Mouse (Mus musculus): ENCODE data around the gene Trex1.
A peak's percentile ranks its signal among the peaks of the same experiment; 100 is the strongest.

Gene Trex1

DNA sequence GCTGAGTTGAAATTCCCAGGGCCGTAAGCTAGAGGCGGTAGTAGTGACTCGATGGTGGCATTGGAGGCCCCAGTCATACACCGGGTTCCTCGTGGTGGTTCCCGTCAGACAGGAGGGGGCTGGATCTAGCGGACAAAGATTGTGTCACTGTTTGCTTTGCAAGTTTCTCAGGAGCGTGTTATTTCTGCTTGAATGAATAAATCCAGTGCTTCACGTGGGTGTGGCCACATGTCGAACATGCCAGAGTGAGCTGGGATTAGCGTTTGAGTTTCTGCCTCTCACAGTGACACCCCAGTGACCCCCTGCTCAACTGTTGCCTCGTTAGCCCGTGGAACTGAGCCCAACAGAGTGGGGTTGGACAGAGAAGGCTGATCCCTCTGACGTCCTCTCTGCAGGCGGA, 30.9 kb upstream of the Trex1 start:
- DNase-seq (ENCODE audit: extremely low spot score, low spot score): no peak

DNA sequence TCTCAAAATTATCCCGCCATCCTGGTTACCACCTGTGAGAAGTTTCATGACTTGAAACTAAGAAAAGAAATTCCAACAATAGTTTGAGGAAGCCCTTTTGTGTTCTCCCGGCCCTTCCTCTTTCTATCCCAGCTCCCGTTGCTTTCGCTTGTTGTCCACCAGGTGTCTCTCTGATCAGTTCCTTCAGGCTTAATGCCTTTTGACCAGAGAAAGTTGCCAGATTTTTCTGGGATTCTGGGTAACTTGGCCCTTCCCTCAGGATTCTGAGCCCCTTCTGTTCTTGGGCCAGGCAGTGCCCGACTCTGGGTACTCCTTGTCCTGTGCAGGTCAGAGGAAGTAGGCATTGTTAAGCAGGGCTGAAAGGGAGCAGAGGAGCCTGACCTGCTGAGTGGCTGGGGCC, 28.5 kb upstream of the Trex1 start:
- no peak for DNase-seq (ENCODE audit: extremely low spot score, low spot score)

DNA sequence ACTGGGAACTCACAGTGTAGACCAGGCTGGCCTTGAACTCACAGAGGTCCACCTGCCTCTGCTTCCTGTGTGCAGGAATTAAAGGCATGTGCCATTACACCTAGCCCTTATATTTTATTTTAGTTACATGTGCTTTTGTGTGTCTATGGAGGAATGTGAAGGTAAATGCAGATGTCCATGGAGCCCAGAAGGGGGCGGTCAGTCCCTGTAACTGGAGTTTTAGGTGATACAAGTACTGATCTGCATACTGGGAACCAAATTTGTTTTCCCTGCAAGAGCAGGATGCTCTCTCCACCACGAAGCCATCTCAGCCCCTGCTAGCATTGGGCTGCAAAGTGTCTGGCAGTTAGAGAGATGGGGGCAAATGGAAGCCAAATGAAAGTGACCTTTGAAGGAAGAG, 25.4 kb upstream of the Trex1 start:
- DNase-seq (ENCODE audit: extremely low spot score, low spot score): no peak

DNA sequence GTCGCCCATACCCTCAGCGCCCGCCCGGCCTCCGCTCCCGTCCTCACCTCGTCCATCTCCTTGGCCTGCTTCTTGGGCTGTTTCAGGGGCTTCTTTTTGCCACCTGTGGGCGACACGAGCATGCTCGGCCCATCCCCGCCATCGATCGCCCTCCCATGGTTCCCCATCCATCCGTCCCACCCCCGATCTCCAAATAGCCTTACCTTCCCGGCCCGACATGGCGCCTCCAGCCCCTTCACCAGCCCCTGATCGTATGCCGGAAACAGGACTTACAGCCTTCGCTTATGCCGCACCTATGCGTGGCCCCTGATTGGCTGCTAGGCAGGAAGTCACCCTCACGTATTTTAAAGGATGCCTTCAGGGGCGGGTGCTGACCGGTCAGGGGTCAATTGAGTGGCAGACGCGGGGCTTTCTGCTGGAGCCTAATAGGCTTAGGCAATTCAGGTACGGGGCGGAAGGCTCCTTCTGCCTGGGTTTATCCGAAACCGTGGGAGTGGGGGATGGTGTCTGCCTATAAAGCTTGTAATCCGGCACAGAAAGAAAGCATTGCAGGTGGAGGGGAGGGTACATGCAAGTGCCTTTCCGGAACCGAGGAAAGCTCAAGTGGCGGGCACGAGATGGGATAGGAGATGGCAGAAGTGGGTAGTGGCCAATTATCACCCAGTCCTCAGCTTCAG, 22.7 kb upstream of the Trex1 start, which contains the start of the genes Ccdc51 and Tma7:
Ccdc51 (plus strand) TSS at position 370 of the 677 bp plus-strand sequence.
Tma7 (minus strand) TSS at position 464 of the 677 bp plus-strand sequence.
- DNase-seq (ENCODE audit: extremely low spot score, low spot score): peak; percentile 84

DNA sequence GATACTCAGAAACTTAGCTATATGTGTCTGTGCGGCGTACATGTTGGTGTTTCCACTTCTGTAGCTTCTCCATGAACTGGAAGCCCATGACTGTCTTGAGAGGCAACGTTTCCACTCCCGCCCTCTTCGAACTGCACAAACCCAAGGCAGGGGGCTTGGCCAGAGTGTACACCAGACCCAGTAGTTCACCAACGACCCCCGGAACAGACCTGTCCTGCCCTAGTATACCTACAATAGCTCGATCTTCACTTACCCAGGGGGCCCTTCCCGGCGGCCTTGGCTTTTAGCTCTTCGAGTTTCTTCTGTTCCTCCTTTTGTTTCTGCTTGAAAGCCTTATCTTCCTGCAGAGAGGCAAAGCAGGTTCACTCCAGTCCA, 22.2 kb upstream of the Trex1 start:
- DNase-seq (ENCODE audit: extremely low spot score, low spot score): no peak

DNA sequence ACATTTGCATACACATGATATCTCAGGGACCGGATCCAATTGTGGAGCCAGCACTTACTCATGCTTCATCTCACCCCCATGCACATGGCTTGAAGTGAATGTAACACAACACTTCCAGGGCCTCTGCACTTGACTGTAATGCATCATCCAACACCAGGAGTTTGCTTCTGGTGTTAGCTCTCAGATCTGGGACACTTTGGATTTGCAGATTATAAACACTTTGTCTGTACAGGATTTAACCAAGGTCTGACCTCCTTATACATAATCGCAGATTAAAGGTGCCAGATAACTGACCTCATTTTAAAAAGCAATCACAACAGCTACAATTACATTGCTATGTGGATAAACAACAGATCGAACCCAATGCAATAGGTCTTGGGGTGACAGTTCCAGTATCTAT, 21.0 kb upstream of the Trex1 start:
- DNase-seq (ENCODE audit: extremely low spot score, low spot score): no peak

DNA sequence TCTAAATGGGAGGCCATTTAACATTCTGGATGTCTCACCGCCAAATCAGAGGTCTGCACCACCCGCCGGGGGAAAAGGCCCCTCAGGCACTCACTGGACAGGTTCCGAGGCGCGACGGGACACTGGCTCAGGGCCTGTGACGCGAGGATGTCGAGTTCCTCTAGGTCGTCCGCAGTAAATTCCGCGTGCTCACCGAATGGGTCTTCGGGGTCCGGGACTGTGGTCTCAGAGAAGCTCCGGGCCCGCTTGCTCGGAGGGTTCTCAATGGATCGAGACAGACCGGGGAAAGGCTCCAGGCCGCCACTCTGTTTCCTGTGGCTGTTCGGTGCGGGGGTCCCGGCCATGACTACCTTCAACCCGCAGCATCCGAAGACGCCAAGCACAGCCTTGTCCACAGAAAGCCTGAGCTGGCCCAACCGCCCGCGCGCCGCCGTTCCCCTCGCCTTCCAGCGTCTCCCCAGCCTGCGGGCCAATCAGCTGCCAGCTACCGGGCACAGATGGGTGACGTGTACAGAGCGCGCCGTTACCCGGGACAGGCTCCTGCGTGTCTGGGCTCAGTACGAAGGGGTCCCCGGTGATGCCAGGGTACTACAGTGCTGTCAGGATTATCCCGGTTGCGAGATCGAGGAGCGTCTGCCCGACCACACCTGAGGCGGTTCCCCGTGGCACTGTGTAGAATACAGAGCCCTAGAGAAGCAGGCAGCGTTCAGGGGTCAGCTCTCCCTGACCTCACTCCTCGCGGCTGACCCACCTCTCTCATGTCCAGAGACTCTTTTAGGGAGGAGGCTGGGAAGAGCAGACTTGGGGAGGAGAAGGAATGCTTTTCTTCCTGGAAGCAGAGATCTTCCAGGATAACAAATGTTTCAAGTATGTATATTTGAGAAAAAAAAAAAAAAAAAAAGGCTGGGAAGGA, 14.4 kb upstream of the Trex1 start, which contains the start of gene Atrip:
Atrip (minus strand) TSS at position 464 of the 913 bp plus-strand sequence.
- DNase-seq (ENCODE audit: extremely low spot score, low spot score): peak; percentile 92

DNA sequence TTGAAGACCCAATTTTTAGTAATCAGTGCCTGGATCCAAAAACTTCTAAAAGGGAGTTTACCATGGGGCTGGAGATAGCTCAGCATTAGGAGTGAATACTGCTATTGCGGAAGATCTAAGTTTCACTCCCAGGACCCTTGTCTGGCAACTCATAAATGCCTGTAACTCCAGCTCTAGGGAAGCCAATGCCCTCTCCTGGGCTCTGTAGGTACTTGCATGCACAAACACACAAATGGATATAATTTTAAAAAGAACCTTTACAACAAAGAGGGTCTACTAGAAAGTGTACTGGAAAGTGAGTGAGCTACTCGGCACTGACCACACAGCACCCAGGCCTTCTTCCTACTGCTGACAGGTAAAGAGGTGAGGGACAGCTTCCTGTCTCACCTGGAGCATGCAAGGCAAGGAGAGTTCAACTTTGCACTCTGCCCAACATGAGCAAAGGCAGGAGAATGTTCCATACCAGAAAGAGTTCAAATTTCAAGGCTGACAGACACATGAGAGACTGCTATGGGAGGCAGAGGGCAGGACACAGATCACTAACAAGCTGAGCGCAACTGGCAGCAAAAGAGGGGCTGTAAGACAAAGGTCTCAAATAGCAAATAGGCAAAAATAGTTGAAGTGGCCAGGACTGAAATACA, 8.7 kb upstream of the Trex1 start:
- no peak for DNase-seq (ENCODE audit: extremely low spot score, low spot score)

DNA sequence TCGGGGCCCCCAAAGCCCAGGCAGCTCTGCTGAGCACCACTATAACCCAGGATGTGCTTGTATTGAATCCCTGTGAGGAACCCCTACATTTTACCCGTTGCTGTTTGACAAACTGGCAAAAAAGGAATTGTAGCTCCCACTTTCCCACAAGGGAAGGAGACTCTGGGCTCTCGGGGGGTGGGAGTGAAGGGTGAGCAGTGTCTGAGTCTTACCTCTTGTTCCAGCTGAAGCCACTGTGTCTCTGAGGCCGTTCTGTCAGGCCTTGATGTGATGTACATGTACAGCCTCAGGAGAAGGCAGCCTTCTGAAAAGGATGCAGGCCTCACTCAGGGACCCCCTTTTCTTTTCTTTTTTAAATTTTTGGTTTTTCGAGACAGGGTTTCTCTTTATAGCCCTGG, 1.4 kb upstream of the Trex1 start:
- no peak for DNase-seq (ENCODE audit: extremely low spot score, low spot score)

DNA sequence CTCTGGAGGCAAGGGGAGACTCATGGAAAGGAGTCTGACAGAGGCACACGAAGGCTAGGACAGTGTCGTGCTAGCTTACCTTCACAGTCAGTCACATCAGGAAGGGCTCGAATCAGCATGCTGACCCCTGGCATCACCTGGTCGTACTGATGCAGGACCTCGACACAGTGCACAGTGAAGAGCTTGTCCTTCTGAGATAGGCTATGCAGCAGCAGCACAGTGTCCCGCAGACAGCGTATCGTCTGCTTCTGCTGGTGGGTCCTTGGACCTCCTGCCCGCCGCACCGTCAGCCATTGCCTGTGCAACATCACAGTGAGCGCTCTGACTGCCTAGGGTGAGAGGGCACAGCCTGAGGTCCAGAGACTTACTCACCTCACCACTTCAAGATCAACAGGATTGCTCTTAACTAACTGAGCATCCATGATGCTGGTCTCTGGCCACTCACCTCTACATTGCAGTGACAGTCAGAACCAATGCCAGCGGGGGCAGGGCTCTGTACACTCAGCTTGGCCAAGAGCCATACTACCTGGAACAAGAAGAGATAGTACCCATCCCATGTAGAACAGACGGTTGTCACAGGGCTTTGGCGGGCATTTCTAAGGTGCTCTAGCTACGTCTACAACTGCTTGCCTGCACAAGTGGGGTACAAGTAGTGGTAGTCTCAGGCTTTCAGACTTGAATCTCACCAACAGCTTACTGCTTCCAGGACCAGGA, 807 bp upstream of the Trex1 start:
- no peak for DNase-seq (ENCODE audit: extremely low spot score, low spot score)

DNA sequence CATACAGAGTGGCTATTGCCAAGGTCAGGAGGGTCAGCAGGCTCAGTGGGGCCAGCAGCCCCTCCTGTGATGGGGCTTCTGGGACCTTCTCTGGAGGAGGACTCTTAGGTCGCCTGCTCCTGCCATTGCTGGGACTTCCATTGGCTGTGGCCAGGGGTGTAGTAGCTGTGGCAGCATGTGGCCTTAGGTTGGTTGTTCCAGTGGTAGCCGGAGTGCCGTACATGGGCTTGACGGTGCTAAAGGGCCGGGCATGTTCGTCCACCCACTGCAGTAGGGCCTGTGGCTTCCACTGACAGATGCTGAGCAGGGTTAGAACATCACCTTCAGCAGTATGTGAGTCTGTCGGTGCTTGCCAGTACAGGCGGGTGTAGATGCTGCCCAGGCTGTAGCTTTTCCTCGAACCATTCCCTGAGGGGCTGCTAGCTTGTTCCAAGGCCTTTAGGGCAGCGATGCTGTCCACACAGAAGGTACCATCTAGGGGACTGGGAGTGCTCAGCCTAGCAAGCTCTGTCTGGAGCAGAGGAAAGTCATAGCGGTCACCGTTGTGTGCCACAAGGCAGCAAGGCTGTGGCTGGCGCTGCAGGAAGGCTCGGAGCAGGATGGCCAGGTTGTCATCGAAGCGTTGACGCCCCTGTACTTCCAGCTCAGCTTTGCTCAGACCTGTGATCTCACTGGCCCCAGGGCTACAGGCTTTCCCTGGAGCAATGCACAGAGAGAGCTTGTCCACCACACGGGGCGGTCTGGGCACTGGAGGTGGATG, 1.3 kb downstream of the Trex1 start:
- no peak for DNase-seq (ENCODE audit: extremely low spot score, low spot score)

DNA sequence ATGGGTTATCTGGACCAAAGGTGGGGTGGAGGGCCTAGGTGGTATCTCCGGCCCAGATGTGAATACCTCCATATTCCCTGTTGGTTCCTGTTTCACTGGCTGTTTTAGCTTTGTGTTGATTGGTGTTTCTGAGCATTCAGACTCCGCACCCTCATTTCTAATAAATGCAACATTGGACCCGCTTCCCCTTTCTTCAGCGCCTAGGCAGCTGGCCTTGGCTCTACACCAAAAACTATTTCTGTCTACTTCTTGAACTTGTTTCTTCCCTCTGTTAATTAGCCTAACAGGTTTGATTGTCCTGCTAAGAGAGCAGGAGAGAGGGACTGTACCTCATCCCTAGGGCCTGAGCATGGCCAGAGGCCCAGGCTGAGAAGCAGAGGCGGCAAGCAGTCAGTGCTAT, 2.0 kb downstream of the Trex1 start:
- DNase-seq (ENCODE audit: extremely low spot score, low spot score): no peak

DNA sequence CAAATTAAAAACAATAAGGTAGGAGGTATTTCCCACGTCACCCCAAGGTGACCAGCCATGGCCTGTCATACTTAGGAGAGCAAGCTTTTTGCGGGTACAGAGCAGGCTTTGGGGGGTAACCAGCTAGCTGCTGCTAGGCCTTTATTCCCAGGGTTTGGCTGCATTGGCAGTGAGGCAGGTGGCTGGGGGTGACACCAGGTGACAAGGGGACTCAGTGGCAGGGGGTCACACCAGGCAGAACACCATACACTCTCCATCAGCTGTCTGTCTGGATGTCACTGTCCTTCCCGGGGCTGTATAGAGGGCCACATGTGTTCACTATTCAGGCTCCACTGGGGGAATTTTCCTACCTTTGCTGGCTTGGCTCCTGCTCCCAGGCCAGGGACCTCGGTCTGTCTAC, 2.6 kb downstream of the Trex1 start:
- no peak for DNase-seq (ENCODE audit: extremely low spot score, low spot score)

DNA sequence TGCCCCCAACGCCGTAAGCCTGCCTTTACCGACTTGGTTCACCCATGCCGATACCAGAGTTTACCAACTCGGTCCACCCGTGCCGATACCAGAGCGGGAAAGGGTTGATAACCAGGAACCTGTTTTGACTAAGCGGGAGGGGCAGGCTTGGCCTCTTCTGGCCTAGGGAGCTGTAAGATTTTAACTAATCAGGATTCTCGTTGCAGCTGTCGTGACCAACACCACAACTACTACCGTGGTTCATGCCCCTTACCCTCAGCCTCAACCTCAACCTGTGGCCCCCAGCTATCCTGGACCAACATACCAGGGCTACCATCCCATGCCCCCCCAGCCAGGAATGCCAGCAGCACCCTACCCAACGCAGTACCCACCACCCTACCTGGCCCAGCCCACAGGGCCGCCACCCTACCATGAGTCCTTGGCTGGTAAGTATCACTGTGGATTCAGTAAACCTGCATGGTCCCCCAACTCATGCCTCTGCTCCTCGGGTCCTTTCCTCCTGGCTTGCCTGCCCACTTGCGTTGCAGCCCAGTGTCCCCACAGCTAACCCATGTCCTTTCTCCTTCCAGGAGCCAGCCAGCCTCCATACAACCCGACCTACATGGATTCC, 3.3 kb downstream of the Trex1 start:
- DNase-seq (ENCODE audit: extremely low spot score, low spot score): no peak

DNA sequence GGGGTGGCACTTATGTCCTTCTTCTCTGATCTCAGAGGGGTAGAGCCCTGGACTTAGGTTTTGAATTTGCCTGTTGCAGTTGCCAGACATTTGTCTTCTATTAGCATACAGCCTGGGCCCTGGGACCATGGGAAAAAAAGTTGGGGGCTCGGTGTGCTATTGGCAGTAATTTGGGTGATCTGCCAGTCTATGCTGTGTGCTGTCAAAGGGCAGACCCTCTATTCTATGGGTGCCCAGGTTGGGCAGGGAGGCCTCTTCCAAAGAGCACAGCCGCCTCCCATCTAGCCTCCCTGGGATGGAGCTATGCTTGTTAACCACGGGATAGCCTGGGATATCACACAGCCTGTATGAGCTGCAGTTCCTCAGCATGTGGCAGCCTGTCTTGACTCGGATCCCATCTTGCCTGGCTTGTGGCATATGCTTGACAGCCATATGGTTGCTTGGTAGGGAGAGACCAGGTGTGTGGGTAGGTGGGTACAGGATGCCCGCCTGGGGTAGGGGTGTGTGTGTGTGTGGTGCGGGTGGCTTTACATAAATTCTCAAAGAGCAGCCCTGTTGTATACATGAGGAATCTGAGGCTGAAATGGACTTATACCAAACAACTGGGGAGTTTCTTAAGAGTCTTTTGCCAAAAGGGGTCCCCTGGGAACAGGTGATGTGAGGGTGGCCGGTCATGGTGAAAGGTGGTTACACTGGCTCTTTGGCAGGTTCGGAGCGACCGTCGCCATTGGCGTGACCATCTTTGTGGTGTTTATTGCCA, 4.1 kb downstream of the Trex1 start:
- DNase-seq (ENCODE audit: extremely low spot score, low spot score): no peak

DNA sequence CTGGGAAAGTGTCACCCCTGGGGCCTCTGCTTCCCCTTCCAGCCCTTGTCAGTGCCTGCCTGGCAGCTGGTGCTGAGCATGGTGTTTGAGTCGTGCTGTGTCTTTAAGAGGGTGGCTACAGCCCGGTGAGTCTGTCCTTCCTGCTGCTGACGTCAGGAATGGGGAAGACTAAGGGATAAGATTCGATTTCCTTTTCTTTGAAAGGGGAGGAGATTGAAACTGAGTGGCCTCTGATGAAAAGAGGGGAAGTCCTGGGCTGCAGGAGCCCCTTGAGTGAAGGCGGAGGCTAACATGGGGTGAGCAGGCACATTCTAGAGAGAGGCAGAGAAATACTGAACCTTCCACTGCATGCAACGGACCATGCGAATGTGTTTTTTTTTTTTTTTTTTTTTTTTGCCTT, 4.8 kb downstream of the Trex1 start:
- peak; percentile 42 for DNase-seq (ENCODE audit: extremely low spot score, low spot score)

DNA sequence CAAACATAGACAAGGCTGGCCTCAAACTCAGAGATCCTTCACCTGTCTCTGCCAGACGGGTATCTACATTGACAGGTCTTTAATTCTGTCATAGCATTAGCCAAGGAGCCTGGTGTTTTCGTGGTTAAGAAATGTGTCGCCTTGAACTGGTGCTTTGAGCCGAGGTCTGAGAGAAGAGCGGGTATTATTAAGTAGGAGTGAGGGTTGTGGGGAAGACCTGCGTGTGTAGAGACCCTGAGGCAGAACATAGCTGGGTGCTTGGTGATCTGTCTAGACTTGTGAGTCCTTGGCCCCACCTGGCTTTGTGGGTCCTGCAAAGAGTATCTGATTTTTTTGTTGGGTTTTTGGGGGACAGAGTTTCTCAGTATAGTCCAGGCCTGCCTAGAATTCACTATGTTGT, 5.7 kb downstream of the Trex1 start:
- no peak for DNase-seq (ENCODE audit: extremely low spot score, low spot score)

DNA sequence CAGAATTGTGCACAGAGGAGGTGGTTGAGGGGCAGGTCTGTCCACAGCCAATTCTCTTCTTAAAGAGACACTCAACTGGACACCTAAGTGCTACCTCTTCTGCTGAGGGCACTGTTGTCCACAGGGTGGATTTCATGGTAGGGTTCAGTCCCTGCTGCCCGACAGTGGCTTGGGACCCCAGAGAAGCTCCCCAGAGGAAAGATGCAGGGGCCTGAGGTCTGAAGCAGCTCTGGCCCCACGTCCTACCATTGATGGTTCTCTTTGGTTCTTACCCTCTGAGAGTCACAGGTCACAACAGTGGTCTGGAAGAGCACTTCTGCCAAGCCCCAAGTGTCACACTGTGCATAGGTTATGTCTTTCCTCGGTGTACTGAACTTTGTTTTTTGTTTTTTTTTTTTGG, 6.2 kb downstream of the Trex1 start:
- DNase-seq (ENCODE audit: extremely low spot score, low spot score): no peak

DNA sequence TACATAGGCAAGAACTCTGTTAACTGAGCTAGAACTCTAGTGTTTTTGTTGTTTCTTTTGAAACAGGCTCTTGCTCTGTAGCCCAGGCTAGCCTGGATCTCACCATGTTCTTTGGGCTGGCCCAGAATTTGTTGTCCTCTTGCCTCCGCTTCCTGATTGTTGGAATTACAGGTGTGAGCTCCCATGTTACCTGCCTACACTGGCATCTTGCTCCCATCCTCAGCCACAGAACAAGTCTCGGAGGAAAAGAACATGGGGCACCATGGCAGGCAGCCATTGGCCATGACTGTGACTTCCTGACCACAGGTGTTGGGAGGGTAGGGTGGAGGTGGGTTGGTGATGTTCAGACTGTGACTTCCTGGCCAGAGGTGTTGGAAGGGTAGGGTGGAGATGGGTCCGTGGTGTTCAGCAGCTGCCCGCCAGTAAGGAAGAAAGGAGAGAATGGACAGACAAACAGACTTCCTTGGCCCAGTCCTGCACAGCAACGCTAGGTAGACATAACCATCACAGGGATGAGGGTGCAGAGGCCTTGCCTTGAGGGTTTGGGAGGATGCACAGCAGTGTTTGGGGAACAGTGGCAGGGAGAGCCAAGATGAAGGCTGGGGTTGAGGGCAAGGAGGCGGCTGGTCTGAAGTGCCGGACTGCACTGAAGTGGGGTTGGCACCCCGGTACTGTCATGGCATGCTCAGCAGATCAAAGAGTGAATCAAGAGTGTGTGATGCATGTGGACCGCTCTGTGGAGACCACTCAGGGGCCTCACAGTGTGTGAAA, 6.9 kb downstream of the Trex1 start:
- no peak for DNase-seq (ENCODE audit: extremely low spot score, low spot score)

Measured in neural tube, embryonic 10.5 days (tissue).